Mouse (Mus musculus) ES-E14 (cell line): Measurements from ENCODE around the gene 2810004N23Rik.

Source experiments
- CHD2 ChIP-seq: IDR thresholded peaks from 2 replicates; pipeline ENCODE4 v1.6.1; 2014; ENCODE audit warnings: mild to moderate bottlenecking, low read depth, low read length, inconsistent platforms
- HCFC1 ChIP-seq: IDR thresholded peaks from 2 replicates; pipeline ENCODE4 v1.6.1; 2012; ENCODE audit warnings: low read length, inconsistent platforms, borderline replicate concordance; ENCODE audit not compliant: insufficient read depth
- ZC3H11A ChIP-seq: IDR thresholded peaks from 2 replicates; pipeline ENCODE4 v1.6.1; 2012; ENCODE audit warnings: low read depth, mild to moderate bottlenecking, inconsistent platforms, low read length, borderline replicate concordance

DNA sequence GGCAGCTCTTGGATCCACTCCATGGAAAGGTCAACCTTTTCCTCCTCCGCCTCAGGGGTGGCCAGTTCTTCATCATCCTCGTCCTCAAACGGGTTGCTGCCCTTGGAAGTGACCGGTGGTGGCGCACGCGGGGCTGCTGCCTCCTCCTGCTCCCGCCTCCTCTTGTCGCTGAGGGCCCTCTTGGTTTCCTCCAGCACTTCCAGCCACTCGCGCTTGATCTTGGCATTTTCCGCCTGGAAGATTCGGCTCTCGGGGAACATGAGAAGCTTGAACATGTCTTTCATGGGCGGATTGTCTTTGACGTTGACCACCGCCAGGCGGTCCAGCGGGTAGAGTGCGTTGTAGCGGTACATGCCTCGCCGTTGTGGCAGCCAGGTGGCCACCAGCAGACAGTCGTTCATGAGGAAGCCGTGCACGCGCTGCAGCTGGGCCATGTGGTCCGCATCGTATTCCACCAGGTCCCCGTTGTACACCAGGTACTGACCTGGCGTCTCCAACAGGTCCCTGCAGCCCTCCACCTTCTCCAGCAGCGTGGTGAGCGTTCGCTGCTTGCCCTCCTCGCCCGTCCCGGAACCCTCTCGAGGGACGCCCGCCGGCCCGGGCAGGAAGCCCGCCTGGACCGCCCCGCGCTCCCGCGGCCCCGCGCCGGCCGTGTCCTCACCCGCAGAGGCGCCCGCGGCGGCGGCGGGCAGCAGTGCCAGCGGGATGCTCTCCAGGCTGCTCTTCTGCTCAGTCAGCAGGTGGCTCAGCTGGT, 33.9 kb upstream of the 2810004N23Rik start:
- TF ChIP-seq HCFC1, result no peak
- TF ChIP-seq CHD2, result no peak
- no peak for TF ChIP-seq ZC3H11A
